Mouse (Mus musculus) right cerebral cortex, postnatal 36 days (tissue): ENCODE data around the gene Lmntd1.
"Not testable (repeated sequence)": the region's sequence is repeated elsewhere in the genome, so short reads cannot be mapped to it uniquely, and the experiment has no call there.

ENCODE experiments used
- DNase-seq, 2 experiments: peaks; one replicate each; pipeline ENCODE4 v3.0.0; 2022; ENCODE audit warnings: low spot score in 2 of 2, mixed read lengths in 1 of 2

Gene Lmntd1

DNA sequence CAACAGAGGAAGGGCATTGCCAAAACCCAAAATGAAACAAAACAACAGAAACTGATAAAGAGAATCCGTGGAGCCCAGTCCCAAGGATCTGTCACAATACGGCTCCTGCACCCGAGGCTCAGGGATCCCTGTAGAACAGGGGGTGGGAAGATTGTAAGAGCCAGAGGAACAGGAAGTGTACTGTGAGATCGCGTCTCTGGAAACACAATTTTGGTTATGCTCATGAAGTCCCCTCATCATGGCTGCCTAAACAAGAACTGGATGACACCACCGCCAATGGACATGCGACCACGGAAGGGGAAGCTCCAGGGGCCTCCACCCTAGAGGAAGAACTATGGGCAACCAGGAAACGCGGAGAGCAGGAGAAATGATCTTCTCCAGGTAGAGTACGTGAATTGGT is 271.3 kb downstream of the Lmntd1 start:
- DNase-seq, result no peak

DNA sequence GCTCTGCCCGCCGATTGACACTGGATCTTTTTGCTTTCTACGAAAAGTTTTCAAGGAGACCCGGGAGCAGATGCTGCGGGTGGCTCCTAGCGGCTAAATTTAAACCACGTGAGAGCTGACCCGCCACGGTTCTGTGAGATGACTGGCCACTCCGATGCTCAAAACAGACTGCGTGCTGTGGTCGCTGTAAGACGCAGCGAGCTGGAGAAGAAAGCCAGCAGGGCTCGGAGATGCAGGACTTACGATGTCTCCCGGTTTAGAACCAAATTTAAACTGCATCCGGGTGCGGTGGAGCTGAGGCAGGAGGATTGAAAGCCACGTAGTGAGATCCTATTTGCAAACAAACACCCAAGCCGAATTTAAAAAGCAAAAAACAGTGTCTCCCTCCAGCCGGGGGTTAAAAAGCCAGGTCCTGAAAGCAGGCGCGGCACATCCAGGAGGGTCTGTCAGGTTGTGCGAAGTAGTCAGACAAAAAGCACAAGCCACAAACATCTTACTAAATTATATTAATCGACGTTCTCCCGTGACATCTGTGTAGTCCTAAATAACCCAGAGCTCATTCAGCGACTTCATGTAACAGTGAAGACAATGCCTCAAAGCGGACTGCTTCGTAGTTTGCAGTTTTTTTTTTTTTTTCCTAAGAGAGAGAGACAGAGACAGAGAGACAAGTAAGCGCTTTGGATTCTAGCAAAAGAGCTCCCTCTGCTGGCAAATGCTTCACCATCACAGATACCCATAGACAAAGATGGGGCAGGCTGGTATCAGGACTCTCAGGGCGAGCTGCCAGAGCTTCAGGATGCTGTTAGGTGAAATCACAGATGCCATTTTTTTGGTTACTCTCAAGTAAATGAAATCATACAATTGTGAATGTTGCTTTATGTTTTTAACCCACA is 272.6 kb downstream of the Lmntd1 start:
- DNase-seq, result peak; percentile 78 to 86

DNA sequence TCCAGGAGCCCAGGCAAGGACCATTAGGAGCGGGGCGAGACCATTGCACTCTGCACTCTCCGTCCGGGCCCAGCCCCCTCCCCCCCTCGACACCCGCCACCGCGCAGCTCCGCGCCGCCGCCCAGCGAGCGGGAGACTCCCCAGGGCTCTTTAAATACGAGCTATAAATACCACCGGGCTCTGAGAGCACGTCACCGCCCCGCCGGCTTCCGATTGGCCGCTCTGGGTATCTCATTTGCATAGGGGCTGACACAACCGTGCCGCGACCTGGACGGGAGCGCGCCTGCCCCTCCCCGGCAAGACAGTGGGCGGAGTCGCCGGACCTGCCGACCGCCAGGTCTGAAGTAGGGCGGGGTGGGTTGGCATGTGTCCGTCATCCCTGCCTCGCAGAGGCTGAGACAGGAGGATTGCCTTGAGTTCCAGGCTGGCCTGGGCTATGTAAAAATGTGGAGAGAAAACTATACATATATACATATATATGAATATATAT is 273.4 kb downstream of the Lmntd1 start:
- DNase-seq, result peak; percentile 92 to 95

DNA sequence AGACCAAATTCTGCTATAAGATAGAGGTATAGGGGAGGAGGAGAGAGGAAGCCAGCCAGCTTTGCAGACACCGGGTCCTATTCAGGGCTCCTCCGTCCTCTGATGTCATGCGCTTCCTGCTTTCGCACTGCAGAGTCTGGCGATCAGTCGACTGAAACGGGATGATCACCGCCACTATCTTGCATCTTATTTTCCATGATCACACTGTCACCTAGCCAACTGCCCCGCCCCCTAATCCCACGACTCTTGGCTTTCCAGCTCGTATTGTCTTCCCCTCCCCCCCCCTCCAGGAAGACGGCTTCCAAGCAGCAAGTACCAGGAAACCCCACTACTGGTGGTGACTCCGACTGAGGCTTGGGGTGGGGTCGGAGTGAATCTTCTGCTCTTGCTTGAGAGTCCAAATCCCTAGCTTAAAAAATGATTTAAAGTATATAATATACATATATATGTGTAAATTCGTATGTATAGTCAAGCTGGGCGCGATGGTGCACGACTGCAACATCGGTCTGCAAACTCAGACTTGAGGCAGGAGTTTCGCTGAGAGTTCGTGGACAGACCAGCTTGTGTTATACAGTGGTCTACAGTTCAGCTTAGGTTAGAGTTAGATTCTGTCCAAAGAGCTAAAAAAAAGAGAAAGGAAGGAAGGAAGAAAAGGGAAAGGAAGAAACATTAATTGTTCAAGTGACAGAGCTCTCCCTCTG is 274.0 kb downstream of the Lmntd1 start:
- DNase-seq, result peak; percentile 35 to 41

DNA sequence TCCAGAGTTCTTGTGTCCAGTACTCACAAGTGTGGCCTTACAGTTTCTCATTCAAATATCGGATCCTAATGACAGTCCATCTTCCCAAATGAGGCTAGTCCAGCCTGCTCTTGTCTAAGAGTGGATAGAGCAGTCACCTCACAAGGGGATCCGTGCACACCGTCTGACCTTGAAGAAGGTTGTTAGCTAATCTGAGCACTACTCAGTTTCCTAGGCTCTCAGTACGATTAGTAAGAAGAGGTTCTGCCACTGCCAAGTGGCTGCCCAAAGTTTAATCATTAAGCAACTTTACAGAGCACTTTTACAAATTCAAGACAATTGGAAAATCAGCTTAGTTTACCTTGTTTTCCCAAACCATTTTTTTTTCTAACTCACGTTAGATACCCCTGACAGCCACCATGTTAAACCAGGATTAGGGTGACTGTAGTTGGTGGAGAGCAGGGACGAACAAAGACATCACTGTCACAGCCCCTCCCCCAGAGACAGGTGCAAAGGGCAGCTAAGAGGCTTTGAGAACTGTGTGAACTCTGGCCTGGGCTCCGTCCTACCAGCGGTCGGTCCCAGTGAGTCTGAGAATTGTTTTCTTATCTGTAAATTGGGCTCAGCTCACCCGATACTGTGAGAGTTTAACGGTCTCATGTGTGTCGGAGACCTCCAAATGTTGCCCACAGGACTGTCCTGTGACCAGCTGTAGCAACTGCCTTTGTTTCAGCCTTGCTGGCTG is 275.4 kb downstream of the Lmntd1 start:
- no peak for DNase-seq

DNA sequence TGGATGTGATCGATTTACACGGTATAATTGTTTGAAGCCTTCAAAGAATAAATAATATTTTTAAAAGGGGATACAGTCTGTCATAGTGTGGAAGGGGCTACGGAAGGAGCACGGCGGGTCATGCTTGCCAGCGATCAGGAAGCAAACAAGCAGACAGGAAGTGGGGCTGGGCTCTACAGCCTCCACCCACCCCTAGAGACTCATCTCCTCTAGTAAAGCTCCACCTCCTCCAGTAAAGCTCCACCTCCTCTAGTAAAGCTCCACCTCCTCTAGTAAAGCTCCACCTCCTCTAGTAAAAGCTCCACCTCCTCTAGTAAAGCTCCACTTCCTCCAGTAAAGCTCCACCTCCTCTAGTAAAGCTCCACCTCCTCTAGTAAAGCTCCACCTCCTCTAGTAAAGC is 276.6 kb downstream of the Lmntd1 start:
- not testable (repeated sequence) for DNase-seq

DNA sequence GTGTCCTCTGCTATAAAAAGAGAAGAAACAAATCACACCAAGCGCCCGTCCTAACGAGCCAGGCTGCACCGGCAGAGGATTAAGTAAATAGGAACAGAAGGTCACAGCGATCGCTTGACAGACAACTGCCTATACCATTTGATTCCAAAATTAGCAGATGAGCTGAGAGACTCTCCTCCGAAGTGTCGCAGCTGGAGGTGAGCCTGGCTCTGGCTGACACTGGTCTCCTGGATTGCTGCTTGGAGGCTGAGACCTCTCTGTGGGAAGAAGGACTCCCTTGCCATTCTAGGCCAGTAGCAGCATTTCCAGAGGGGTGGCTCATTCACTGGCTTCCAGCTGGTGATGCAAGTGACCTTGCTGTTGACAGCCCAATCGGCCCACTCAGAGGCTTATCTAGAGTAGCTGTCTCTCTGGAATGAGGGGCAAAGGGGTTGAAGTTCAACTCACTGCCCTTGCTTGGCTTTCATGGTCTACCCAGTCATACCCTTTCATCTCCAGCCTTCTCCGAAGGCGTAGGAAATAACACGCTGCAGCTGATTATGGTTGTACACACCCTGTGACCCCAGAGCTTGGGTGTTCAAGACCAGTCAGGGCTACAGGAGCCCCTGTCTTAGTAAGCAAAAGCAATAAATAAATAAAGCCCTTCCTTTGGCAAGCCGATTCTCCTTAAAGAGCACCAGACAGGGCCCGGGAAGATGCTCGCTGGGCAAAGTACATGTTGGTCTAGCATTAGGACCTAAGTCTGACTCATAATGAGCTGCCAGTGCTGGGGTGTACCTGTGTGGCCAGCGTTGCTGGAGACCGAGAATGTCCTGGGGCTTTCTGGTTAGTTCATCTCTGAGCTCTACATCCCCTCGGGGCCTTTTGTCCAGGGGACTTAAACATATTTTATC is 278.0 kb downstream of the Lmntd1 start:
- DNase-seq, result no peak

DNA sequence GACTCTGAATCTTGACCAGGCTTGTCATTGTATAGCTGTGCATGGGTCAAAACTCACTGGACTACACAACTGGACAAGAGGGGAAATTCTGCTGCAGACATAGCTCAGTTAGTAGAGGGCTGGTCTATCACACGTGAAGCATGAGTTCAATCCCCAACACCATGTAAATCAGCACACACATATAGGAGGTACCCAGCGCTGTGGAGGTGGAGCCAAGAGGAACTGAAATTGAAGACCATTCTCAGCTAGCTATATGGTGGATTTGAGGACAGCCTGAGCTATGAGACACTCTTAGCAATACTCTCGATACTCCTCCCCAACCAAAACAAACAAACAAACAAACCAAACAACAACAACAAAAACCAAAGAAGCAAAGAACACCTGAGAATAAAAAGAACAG is 279.9 kb downstream of the Lmntd1 start:
- no peak for DNase-seq

DNA sequence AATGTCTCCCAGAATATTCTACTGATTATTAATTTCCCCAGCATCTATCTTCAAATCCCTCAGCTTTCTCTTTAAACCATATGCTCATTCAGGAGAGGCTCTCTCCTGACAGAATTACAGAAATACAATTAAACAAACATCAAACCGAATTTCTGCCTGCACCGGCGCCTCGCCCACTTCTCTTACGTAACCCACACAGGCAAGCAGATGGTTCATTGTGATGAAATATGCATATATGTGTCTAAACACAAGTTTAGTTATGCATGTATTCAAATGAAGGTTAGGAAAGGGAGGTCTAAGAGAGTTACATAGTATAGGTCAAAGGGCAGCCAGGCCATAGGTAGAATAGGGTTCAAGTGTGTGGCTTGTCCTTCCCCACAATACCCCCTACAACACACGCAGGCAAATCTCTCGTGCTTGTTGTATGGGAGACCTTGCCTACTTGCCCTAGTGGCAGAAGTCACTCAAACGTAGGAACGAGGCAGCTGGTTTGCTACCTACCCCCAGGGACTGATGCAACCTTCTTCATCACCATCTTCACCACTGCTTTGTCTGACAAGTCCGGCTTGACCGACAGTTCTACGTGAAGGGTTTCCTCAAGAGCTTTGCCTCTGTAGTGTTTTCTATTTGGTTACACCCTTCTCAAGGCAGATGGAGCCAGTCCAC is 287.8 kb downstream of the Lmntd1 start:
- peak; percentile 51 to 74 for DNase-seq

DNA sequence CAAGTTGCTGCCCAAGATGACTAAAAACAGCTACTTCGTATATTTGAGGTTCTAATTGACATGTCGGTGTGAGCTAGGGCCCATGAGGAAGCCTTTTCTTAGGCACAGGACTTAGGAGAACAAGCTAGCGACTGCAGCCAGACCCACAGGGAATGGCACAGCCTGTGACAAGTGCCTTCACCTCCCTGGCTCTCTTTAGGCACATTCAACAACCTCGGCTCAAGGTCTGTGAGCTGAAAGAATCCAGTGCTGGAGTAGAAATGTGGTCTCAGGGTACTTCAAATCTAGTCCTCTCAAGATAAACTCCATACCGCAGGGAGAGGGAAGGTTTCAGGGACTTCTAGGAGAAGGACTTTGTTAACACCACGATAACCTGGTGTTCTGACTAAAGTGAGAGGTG is 289.0 kb downstream of the Lmntd1 start:
- DNase-seq, result no peak

DNA sequence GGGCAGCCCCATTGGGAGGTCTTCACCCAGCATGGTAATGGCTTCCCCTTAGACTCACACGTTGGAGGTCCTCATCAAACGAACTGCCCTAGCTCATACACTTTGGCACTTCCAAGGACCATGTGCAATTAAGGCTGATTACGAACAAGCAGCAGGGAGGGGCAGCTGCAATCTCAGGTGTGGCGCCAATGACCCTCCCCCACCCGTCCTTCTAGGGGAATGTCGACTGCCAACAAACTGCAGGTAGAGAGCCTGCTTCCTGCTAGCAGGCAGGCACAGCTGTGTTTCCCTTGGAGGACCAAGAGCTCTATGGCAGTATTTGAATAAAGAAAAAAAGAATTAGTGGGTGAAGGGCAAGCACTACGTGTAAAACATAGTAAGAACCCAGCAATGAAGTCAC is 289.6 kb downstream of the Lmntd1 start:
- DNase-seq, result no peak

DNA sequence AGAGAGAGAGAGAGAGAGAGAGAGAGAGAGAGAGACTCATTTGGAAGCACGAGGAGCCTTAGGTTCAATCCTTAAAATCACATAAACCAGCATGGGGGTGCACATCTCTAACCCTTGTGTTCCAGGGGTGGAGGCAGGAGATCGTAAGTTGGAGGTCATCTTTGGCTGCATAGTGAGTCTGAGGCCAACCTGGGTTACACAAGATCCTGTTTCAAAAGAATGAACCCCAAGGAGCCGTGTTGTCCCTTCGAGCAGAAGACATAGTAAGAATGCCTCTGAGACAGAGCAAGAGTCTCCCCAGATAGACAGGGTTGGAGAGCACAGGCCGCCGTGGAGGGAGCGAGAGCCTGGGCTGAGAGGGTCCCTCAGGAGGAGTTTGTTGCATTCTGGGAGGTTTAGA is 291.9 kb downstream of the Lmntd1 start:
- DNase-seq, result no peak

DNA sequence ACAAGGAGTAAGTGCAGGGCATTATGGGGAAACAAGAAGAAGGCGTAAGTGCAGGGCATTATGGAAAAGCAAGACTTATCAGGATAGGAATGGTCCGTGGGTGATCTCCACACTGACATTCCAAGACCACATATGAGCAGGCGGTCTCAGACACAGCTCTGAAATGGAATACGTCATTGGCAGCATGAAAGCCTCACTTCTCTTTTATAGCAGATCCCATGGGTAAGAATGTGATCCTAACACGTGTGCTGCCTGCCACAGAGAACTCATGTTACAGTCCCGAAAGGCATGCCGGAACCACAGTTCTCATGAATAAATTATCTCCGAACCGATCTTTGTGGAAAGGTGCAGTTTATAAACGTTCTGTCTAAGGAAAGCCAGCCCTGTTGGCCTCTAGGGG is 294.0 kb downstream of the Lmntd1 start:
- DNase-seq, result no peak
